Mouse (Mus musculus) thymus, postnatal 0 days (tissue): ENCODE results near the gene Mpg. TPM values are rescaled to one million over a fixed set of nuclear protein-coding genes. Genes with fewer than 3 reads are reported as not detected.
"Not testable (repeated sequence)": the region's sequence is repeated elsewhere in the genome, so short reads cannot be mapped to it uniquely, and the experiment has no call there.

Experiments
- DNase-seq: peaks from one replicate; pipeline ENCODE4 v3.0.0-alpha.2; 2015; ENCODE audit warnings: low spot score
- polyA plus RNA-seq: library from polyadenylated mRNA; unstranded; fragments of >200 nt; fragmentation: Nextera tagmentation; extraction: Ambion mirVana; gene quantifications from 2 replicates; pipeline ENCODE4 v1.2.1, GENCODE M21; 2015

Gene Mpg
- polyA plus RNA-seq: 30.0 and 36.0 TPM in 2 replicates

DNA sequence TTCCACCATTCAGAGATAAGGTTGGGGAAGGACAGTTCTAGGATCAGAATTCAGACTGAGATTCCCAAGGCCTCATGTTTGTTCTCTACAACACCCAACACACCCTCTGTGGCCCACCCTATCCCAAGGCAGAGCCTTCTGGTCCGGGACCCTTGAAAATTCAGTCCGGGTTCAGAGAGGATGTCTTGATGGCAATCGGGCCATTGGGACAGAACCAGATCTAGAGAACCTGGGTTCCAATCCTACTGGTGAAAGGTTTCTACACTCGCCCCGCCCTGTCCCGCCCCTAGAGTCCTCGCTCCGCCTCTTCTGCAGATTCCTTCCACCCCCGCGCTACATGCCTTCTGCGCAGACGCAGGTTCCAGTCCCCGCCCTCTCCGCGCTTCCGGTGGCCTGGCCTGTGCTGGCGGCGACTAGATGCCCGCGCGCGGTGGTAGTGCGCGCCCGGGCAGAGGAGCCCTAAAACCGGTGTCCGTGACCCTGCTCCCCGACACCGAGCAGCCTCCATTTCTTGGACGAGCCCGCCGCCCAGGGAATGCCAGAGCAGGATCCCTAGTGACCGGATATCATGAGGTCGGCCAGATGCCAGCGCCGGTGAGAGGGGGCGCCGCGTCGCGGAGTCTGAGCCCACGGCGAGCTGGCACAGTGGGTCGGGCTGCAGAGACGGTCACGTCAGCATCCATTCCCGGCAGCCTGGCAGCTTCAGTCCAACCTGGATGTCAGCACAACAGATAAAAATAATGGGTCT, at the start of gene Mpg:
TSS of gene Mpg (plus strand) at position 382 of the 748 bp plus-strand sequence.
- peak; percentile 91 for DNase-seq

DNA sequence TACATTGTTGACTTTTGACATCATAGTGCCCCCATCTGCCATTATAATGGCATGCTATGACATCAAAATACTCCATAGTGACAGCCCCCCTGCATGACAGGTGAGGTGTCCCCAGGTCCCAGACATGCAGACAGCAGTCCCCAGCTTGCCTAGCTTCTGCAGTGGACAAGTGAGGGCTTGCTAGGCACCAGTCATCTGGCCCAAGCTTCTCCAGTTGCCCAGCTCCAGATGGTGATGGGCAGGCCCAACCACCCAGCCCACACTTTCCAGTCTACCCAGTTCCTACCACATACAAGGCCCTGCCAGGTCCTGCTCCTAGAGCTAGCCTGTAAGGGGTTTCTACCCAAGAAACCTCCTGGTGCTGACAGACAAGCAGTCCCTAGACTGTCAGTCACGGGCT, 47.8 kb upstream of the Mpg start:
- DNase-seq: no peak

DNA sequence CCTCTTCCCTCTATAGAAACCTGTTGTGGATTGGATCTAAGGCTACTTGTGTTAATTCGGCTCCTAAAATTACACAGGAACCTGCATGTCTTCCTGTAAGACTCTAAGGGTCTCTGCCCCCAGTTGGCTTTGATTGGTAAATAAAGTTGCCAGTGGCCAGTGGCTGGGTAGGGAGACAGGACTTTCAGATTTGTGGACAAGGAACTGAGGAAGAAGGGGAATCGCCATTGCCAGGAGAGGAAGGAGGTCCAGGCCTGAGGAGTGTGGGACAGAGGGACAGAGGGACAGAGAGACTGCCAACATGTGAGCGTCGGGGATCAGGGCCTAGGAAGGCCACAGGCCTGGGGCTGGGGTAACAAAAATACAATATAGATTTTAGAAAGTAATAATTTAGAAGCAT, 45.1 kb upstream of the Mpg start:
- no peak for DNase-seq

DNA sequence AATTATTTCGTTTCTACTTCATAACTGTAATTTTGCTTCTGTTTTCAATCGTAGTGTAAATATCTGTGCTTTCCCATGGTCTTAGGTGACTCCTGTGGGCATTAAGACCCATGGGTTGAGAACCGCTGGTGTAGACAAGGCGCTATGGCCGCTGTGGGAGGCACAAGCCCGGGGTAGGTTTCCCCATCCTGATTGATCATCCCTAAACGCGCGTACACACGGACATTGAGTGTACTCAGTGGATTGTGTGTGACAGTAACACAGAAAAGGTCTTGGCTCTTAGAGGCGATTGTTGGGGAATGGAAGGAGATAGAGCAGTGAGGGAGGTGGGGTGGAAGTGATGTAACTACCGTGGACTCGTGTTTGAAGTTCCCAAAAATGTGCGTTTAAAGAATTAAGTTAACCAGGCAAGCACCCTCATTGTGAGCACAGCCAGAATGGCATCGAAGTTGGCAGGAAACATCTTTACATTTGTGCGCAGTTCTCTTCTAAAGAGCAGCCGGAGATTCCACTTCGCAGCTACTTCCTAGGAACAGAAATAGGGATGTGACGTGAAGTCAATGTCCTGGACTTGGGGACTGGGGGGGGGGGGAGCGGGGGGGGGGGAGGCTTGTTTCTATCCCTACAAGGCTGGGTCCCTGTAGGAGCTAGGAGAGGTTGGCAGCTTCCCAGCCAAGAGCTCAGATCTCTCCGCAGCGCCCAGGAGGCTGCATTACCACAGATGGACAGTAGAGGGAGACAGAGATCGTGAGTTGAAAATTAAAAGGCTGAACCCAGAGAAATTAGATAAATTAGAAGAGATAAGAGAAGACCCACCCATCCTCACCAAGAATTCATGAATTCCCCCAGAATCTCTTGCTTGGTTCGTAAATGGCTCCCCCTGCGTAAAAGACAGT, 44.1 kb upstream of the Mpg start:
- DNase-seq: peak; percentile 73

DNA sequence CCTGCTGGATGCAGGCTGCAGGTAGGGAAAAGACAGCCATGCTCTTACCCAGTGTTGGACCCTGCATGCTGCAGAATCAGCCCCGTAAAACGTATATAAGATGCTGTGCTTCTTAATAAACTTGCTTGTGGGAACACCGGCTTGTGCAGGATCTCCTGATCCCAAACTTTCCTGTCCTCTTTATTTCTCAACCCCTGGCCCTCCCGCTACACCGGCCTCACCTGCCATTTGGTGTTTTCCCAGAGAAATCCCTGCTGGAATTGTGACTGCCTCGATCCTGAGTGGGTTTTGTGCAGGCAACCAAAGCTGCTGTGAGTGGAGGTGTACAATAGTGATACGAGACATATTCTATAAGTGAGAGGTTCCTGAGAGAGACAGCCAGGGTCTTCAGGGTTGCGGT, 41.8 kb upstream of the Mpg start:
- no peak for DNase-seq

DNA sequence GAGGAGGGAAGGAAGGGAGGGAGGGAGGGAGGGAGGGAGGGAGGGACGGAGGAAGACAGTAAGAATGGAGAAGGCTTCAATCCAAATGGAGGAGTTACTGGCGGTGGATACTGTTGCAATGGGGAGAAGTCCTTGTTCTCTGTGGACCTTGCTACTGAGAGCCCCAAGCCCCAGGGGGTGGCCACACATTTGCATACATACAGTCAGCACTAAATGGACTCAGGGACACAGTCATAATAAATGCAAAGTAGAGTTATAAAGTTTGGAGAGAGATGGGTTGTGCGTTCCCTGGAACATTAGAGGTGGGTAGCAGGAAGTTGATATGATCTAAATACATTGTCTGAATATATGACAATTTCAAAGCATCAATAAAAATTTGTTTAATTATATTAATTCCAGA, 40.3 kb upstream of the Mpg start:
- no peak for DNase-seq

DNA sequence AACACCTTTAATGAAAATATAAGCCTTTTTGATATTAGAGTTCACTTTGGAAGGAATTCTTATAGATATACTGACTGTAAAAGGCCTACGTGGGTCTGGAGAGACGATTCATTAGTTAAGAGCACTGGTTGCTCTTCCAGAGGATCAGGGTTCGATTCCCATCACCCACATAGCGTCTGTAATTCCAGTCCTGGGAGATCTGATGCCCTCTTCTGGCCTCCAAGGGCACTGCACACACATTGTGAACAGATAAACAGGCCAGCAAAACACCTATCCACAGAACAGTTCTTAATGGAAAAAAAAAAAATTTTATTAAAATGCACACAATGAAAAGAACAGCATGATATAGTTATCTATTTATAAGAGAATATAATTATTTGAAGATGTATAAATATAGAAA, 39.0 kb upstream of the Mpg start:
- DNase-seq: no peak

DNA sequence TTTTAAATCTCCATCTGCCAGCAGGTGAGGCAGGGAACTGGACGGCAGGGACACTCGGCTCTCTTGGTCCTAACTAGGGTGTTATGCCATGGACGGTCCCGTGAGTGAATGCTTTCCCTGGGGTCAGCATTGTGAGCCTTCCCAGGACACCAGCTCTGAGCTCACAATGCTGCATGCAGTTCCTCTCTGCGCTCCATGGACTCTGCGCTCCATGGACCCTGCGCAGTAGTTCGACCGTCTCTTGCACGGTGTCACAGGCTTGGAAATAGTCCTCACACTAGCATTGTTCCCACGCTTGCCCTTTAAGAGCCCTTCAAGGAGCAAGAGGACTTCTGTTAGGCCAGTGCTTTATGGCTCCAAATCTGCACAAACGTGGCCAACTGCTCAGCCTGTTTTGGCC, 37.4 kb upstream of the Mpg start:
- DNase-seq: no peak

DNA sequence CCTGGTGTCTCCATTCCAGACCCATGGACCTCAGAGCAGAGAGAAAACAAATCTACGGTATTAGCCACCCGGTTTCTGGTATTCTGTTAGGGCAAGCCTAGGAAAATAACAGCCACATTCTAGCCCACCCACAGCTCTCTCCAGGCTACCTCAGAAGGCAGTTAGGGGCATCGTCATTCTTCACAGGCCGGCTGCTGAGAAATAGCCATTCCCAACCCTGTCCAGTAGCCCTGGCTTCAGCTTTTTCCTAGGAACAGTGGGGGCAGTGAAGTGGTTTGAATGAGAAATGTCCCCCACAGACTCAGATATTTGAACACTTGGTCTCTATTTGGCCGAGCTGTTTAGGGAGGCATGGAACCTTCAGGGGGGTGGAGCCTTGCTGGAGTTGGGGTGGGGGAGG, 36.9 kb upstream of the Mpg start:
- DNase-seq: no peak

DNA sequence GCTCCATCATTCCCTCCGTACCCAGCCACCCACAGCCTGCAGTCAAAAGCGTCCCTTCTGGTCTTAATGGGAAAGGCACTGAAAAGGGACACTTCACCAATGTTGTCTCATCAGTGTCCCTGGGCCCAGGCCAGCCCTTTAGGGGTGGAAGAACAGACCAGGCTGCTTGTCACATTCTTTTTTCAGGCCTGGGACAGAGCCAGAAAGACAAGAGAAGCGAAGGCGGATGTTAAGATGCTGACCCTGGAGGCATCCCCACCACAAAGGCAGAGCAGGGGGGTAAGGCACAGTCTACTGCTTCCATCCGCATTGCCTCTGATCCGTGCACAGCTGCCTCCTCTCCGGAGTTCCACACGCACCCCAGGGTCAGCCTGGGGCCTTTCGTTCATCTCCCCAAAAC, 36.2 kb upstream of the Mpg start:
- no peak for DNase-seq

DNA sequence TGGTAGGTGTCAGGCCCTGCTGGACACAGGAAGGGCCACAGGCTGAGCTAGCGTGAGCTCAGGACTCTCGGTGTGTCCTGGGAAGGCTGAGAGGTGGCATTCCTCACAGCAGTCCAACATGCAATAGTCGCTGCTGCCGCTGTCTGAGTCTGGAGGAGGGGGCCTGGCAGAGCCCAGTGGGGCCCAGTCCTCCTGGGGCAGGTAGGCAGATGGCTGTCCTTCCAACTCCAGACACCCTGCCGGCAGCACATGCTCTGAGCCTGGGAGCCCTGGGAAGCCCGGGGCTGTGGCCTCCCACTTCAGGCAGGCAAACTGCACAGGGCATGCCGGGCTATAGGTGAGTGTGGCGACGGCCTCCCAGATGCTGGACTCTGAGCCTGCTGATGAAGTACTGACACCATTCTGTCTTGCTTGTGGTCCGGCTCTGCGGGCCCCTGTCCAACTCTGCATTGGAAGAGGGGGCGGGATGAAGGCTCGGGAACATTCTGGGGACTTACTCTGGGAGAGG, 35.6 kb upstream of the Mpg start:
- no peak for DNase-seq

DNA sequence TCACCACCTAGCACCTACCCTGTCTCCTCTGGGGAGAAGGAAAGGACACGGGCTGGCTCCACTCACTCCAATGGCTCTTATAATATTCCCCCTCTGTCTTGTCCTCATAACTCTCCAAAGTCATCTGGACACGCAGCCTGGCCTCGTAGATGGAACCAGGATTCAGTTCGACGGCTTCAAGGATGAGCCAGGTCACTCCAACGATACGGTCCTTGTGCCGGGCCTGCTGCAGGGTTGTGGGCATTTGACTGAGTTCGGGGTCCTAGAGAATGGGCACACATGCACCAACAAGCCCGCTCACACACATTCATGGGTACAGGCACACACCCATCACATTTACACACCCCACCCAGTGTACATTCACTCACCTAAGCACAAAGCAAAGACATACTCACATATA, 33.1 kb upstream of the Mpg start:
- DNase-seq: no peak

DNA sequence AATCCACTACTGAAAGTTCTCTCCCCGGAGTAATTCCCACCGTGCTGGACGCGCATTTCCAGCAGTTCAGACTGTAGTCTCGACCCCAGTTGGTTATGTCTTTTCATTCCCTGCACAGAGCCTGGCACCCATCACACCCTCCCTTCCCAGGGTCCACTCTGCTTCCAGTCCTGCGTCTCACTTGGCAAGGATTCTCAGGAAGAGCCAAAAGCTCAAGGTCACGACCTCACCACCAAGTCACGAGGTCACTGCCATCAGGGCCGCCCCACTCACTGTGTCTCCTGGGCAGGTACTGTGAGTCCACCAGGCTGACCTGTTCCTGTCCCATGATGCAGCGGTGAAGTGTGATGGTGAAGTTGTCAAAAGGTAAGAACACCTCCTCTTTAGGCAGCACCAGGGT, 32.2 kb upstream of the Mpg start:
- DNase-seq: no peak

DNA sequence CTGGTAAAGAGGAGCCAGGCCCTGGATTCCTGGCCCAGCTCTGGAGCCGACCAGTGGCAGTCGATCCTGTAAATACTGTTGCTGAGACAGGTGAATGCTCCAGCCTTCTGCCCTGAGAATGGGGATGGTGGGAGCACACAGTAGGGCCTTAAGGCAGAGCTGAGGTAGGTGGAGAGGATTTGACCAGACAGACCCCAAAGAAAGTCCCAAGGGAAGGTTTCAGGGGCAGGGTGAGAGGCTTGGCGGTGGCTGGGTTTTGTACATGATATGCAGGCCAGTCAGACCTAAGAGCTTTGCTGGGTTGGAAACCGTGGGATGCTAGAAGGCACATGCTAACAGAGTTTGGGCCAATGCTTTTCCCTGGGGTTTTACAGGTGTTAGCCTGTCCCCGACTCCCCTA, 31.7 kb upstream of the Mpg start:
- no peak for DNase-seq

DNA sequence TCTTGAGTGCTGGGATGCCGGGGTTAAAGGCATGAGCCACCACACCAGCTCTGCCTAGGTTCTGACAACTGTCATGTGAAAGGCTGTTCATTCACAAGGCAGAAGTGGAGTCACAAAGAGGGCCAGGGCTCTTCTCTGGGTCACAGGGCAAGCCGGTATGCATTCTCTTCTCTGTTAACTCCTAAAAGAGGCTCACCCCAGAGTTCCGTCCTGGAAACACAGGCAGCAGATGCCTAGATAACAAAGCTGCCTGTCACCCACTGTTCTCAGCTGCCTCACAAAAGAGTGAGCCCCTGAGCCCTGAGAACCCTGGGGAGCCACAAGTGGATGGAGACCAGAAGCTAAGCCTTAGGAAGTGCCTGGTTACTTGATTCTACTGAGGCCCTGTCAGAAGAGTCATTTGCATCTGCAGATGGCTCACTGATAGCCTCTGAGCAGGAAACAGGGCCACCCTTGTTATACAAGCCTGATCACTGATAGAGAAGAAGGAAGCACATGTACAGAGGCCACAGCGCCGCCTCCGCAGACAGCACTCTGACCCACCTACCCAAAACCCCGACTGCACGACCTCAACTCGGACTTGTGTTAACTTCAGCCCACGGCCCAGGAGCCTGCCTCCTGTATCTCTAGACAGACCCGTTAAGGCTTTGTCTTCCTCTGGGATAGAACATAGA, 30.3 kb upstream of the Mpg start:
- DNase-seq: peak; percentile 69

DNA sequence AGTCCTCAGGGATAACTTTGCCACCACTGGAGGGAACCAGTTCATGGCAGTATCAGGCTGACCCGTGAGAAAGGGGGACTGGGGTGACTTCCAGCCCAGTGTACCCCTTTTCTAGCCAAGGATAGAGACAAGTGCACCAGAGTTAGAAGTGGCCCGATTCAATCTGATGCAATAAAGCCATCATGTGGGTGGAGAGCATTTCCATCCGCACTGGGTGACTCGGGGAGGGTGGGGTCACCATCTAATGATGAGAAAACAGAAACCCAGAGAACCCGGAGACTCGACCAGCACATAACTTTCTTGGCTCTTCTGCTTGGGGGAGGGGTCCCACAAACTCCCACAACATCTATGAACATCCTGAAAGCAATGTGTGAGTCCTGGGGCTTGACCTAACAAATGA, 29.6 kb upstream of the Mpg start:
- DNase-seq: no peak

DNA sequence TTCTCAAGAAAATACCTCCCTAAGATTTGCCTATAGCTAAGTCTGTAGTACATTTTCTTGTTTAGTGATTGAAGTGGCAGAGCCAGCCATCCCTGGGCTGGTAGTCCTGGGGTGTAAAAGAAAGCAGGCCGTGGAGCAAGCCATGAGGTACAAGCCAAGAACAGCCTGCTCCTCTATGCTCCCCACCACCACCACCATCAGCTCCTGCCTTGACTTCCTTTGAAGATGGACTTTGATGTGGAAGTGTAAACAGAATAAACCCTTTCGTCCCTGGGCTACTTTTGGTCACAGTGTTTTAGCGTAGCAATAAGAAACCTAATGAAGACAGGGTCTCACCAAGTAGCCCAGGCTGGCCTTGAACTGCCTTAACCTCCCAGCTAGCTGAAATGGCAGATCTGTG, 28.5 kb upstream of the Mpg start:
- DNase-seq: no peak

DNA sequence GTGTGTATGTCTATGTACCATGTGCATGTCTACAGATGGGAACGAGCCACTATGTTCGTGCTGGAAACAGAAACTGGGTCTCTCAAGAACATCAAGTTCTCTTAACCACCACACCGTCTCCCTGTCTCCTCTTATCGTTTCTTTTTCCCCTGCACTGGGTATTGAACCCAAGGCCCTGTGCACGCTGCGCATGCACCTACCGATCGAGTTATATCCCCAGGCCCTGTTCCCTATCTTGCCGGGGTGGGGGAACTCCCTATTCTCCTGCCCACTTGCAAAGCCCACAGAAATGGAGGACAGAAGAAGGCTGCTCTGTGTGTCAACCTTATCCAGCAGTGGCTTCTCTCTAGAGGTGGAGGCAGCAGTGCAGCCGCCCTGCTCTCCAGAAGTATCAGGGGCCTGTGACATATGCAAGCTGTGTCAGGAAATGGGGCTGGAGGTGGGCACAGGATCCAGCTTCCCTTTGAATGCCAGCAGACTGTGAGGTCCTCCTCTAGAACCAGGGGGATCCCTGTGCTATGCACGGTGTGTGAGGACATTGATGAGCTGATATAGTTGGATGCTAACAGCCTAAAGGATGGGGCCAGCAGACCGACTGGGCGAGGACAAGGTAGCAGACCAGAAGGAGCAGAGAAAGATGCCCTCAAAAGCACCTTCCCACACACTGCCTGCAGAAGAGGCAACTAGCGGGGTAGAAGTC, 27.9 kb upstream of the Mpg start:
- no peak for DNase-seq

DNA sequence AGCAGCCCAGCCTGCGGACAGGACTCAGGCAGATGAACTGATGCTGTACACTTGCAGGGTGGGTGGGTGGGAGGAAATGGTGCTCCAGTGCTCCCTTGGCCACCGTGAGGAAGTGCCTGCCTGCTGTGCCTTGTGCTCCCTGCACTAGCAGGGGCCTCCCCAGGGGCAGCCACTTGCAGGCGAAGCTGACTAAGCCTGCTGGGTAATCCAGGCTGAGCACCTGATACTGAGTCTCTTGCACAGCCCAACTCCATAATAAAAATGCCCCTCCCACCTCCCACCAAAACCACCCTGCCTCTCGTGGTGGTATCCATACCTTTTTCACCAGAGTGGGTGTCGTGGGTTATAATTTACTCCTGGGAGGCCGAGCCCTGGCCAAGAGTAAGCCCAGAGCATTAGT, 27.1 kb upstream of the Mpg start:
- DNase-seq: peak; percentile 53

DNA sequence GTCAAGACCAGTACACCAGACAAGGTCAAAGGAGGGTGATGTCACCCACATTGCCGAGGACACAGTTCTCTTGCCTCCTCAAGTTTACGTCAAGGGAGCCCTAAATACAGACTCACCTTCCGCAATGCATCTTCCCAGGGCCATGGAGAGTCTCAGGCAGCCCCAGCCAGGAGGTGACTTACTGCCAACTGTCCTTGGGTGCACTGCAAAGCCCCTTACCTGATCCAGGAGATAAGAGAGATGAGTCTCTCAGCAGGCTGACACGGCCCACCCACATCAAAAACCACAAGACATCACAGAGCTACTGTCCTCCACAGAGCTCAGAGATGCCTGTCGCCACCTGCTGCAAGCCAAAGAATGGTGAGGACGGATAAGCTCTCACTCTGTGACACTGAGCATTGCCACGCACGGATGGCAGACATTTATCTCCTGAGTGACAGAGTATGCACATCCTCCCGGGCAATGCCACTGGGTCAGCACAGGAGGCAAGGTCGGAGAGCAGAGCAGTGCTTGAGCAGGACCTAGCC, 26.2 kb upstream of the Mpg start, which contains the start of gene Il9r:
TSS of gene Il9r (minus strand) at position 205 of the 527 bp plus-strand sequence.
- peak; percentile 83 for DNase-seq

DNA sequence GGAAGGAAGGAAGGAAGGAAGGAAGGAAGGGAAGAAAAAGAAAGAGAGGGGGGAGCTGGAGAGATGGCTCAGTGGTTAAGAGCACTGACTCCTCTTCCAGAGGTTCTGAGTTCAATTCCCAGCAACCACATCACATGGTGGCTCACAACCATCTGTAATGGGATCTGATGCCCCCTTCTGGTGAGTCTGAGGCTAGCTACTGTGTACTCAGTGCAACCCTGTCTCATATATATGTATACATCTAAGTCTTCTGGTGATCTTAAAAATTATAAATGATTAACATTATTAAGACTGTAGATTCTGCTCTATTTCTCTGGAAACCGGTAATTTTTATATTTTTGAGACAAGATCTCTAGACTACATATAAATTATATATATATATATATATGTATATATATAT, 25.3 kb upstream of the Mpg start:
- DNase-seq: not testable (repeated sequence)
